Mouse (Mus musculus) heart, postnatal 0 days (tissue): ENCODE measurements at regions not wholly inside any gene's neighbourhood (a gene's known extent, or its start where the extent isn't known, plus 50 kb on each side); places are given as distances from the start of the nearest gene placed in this dataset.

ENCODE experiments used
- ATAC-seq: fragments of 200-750 bp; cut with Nextera tagmentation; 2 replicates; pipeline ENCODE4 v1.8.0; 2017; ENCODE audit warnings: low read depth, moderate number of reproducible peaks, moderate library complexity; ENCODE audit not compliant: insufficient read depth
- DNase-seq: peaks from one replicate; pipeline ENCODE4 v3.0.0-alpha.2; 2016; ENCODE audit warnings: low spot score
- H3K27ac ChIP-seq: fragments of 300-500 bp; sonication (generic); 2 replicates; pipeline ENCODE4 v1.5.1; 2014; ENCODE audit warnings: low read depth, mild to moderate bottlenecking
- H3K27me3 ChIP-seq: fragments of 300-500 bp; sonication (generic); 2 replicates; pipeline ENCODE4 v1.6.1; 2014; ENCODE audit warnings: low read length, mixed read lengths; ENCODE audit not compliant: control insufficient read depth, insufficient read depth
- H3K36me3 ChIP-seq: fragments of 300-500 bp; sonication (generic); replicated peaks from 2 replicates; pipeline ENCODE4 v1.6.1; 2014; ENCODE audit warnings: low read length, mixed read lengths; ENCODE audit not compliant: control insufficient read depth, insufficient read depth
- H3K4me1 ChIP-seq: fragments of 300-500 bp; sonication (generic); 2 replicates; pipeline ENCODE4 v1.6.1; 2014; ENCODE audit warnings: antibody characterized with exemption; ENCODE audit not compliant: control insufficient read depth, insufficient read depth
- H3K4me2 ChIP-seq: fragments of 300-500 bp; sonication (generic); 2 replicates; pipeline ENCODE4 v1.6.1; 2014; ENCODE audit warnings: low read depth, mild to moderate bottlenecking, low read length, moderate library complexity
- H3K4me3 ChIP-seq: fragments of 300-500 bp; sonication (generic); 2 replicates; pipeline ENCODE4 v1.5.1; 2014; ENCODE audit warnings: low read depth, low read length
- H3K9ac ChIP-seq: fragments of 300-500 bp; sonication (generic); replicated peaks from 2 replicates; pipeline ENCODE4 v1.6.1; 2014; ENCODE audit warnings: low read depth, low read length, mixed read lengths
- H3K9me3 ChIP-seq: fragments of 300-500 bp; sonication (generic); replicated peaks from 2 replicates; pipeline ENCODE4 v1.6.1; 2016; ENCODE audit warnings: low read length; ENCODE audit not compliant: control insufficient read depth
- CTCF ChIP-seq: IDR thresholded peaks from 2 replicates; pipeline ENCODE4 v1.5.1; 2016; ENCODE audit warnings: antibody characterized with exemption, control low read depth, low read depth
- EP300 ChIP-seq: IDR thresholded peaks from 2 replicates; pipeline ENCODE4 v1.6.1; 2016; ENCODE audit warnings: antibody characterized with exemption, low read depth

DNA sequence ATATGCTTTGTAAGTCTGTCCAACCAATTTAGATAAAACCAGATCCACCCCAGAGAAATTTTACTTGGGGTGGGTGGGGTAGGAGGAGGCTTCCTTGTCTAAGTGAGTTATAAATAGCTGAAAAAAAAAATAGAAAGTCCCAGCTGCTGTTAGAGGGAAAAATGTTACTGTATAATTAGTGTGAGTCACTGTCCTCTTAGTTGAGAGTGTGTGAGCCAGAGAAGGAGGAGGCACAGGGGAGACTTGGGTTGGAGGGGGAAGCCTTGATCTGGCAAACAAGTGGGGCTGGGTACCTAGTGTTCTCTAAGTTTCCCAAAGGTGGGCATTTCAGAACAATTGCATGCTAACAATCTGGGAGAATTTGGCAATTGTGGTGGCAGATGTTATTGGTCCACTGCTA, 103.8 kb upstream of the 4930474N05Rik start:
- no peak overlapping the region for H3K27ac ChIP-seq

More for the DNA sequence above, 103.8 kb upstream of the 4930474N05Rik start:
- Histone ChIP-seq H3K4me2 (no peak overlapping the region), H3K9ac (no peak overlapping the region), H3K27me3 (no peaks in the 10 kb centered on the region), H3K4me1 (no peaks in the 10 kb centered on the region), H3K4me3 (no peak overlapping the region), H3K36me3 (no peaks in the 10 kb centered on the region), H3K9me3 (no peaks in the 10 kb centered on the region)
- no peak for ATAC-seq
- peak; percentile 9 for DNase-seq
- TF ChIP-seq EP300 (no peak), CTCF (no peak)
